Mouse (Mus musculus): ENCODE data around the gene Myh8.

GRCm38 (mm10) chr11:67253691-67254090 is 23.2 kb upstream of the Myh8 start:
- TF ChIP-seq CTCF (IDR thresholded peaks at IDR 0.05; ENCODE audit: low read depth, low read length), result no peak
- TF ChIP-seq POLR2A (IDR thresholded peaks at IDR 0.05; ENCODE audit: borderline replicate concordance, low read depth, low read length), result no peak
